In the genomic region with DNA sequence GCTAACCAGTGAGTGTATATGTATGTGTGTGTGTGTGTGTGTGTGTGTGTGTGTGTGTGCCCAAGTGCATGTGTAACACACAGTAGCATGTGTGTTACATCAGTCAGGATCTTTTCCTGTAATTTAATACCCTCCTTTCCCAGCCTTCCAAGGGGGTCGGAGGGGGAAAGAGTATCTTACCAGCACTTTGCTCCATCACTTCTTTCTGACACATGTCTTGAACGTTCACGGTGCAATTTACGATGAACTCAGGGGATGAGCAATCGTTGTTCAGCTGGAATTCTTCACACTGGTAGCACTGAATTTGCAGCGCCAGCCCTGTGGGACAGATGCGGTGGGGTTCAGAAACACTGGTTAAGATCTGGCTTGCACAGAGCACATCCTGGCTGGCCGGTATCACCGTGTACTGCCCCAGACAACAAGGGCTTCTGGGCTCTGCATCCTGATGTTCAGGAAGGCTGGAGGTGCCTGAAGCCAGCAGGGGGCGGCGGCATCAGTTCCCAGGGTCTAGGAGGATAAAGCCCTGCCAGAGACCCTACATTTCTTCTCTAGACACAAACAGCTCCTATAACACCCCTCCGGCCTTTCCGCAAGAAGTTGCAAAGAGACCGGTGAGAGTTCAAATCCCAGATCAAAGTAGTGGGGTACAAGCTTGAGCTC, we compare ENCODE assay signal across 8 mouse cellular contexts. TPM values are rescaled to one million over a fixed set of nuclear protein-coding genes. Genes with fewer than 3 reads are reported as not detected.
DNase-seq lines count a peak whose midpoint lies in the region; ATAC-seq lines count a peak whose summit lies in the region.

No protein-coding gene starts in this region.

- peak overlapping the region; percentile 52 for H3K4me3 ChIP-seq in forebrain, embryonic 14.5 days (ENCODE audit: low read depth, low read length)
- peak overlapping the region; percentile 55; the same call in 1 of the 2 replicates for H3K4me3 ChIP-seq in intestine, embryonic 16.5 days (ENCODE audit: low read length)
- H3K4me3 ChIP-seq in midbrain, embryonic 12.5 days, result peak overlapping the region; percentile 57

- no peak overlapping the region for H3K27ac ChIP-seq in forebrain, embryonic 14.5 days (ENCODE audit: low read depth, low read length)
- no peak overlapping the region for H3K27ac ChIP-seq in intestine, embryonic 16.5 days (ENCODE audit: low read length)
- no peak overlapping the region for H3K27ac ChIP-seq in midbrain, embryonic 12.5 days (replicated peaks)

- peak; percentile 25 for DNase-seq in layer of hippocampus, adult 11-12 months (ENCODE audit: low spot score)
- DNase-seq in layer of hippocampus, adult 9-10 months (ENCODE audit: low spot score), result no peak
- peak; percentile 24 for DNase-seq in brain, adult 2 months (ENCODE audit: low read depth, low spot score)
- peak; percentile 60 for DNase-seq in forebrain, embryonic 14.5 days (ENCODE audit: low spot score)
- DNase-seq in cerebellum, adult 11 months, result no peak
- no peak for DNase-seq in spleen, postnatal 10 days (ENCODE audit: low spot score in 2 of 2)

- no peaks in the 10 kb centered on the region for H3K36me3 ChIP-seq in forebrain, embryonic 14.5 days (ENCODE audit: control insufficient read depth, insufficient read depth, low read length)
- no peaks in the 10 kb centered on the region for H3K36me3 ChIP-seq in intestine, embryonic 16.5 days (ENCODE audit: control insufficient read depth, insufficient read depth, low read length)
- no peaks in the 10 kb centered on the region for H3K36me3 ChIP-seq in midbrain, embryonic 12.5 days

- H3K27me3 ChIP-seq in forebrain, embryonic 14.5 days (replicated peaks; ENCODE audit: control insufficient read depth, insufficient read depth, low read length), result peaks cover 10% of the 10 kb centered on the region; the same call in 1 of the 2 replicates
- H3K27me3 ChIP-seq in intestine, embryonic 16.5 days (replicated peaks; ENCODE audit: control insufficient read depth, insufficient read depth, low read length), result peaks cover 31% of the 10 kb centered on the region
- peaks cover 38% of the 10 kb centered on the region for H3K27me3 ChIP-seq in midbrain, embryonic 12.5 days

- H3K4me1 ChIP-seq in forebrain, embryonic 14.5 days (ENCODE audit: control insufficient read depth, insufficient read depth, low read length), result peaks cover 21% of the 10 kb centered on the region
- H3K4me1 ChIP-seq in intestine, embryonic 16.5 days (ENCODE audit: control insufficient read depth, insufficient read depth, low read length), result peaks cover 13% of the 10 kb centered on the region
- peaks cover 31% of the 10 kb centered on the region for H3K4me1 ChIP-seq in midbrain, embryonic 12.5 days

- ATAC-seq in forebrain, embryonic 14.5 days, result peak; percentile 45
- ATAC-seq in intestine, embryonic 16.5 days, result no peak
- peak; percentile 42; the same call in 1 of the 2 replicates for ATAC-seq in midbrain, embryonic 12.5 days (ENCODE audit: low FRiP score, low read depth)

- no peaks in the 10 kb centered on the region for H3K9me3 ChIP-seq in forebrain, embryonic 14.5 days (replicated peaks; ENCODE audit: control insufficient read depth, low read length)
- H3K9me3 ChIP-seq in intestine, embryonic 16.5 days (ENCODE audit: control insufficient read depth, low read length), result no peaks in the 10 kb centered on the region
- H3K9me3 ChIP-seq in midbrain, embryonic 12.5 days, result no peaks in the 10 kb centered on the region

- H3K4me2 ChIP-seq in forebrain, embryonic 14.5 days (ENCODE audit: low read length), result peak overlapping the region; percentile 99
- H3K4me2 ChIP-seq in intestine, embryonic 16.5 days (ENCODE audit: low read depth, low read length), result peak overlapping the region; percentile 97
- peak overlapping the region; percentile 99 for H3K4me2 ChIP-seq in midbrain, embryonic 12.5 days (replicated peaks)

- H3K9ac ChIP-seq in forebrain, embryonic 14.5 days (ENCODE audit: low read length), result peak overlapping the region; percentile 65; the same call in 1 of the 2 replicates
- no peak overlapping the region for H3K9ac ChIP-seq in intestine, embryonic 16.5 days (ENCODE audit: low read depth, low read length)
- H3K9ac ChIP-seq in midbrain, embryonic 12.5 days (replicated peaks), result no peak overlapping the region

- WGBS in forebrain, embryonic 14.5 days, result 9% methylated on average over 14 of the region's 14 CpGs
- 8% methylated on average over 14 of the region's 14 CpGs for WGBS in intestine, embryonic 16.5 days
- WGBS in midbrain, embryonic 12.5 days, result 17% methylated on average over 14 of the region's 14 CpGs

RNA-seq across cellular contexts. Expression of gene Lypd1, which starts 2.6 kb away (rescaled TPM):
- polyA plus RNA-seq in forebrain, embryonic 14.5 days (2014; fragmentation: Nextera tagmentation; extraction: Ambion mirVana), result 21.9 and 27.8 TPM in 2 replicates
- polyA plus RNA-seq in intestine, embryonic 16.5 days (2015; fragmentation: Nextera tagmentation; extraction: Ambion mirVana), result 1.4 and 2.8 TPM in 2 replicates
- 12.9 and 14.6 TPM in 2 replicates for polyA plus RNA-seq in midbrain, embryonic 12.5 days (2016; fragmentation: Nextera tagmentation; extraction: Ambion mirVana)

Comparison
In these comparisons a context has a peak if more than half of its experiments do, and no peak if none do; other contexts are left out.
1. DNase-seq: peak in layer of hippocampus, adult 11-12 months (single experiment), brain, adult 2 months (single experiment) and forebrain, embryonic 14.5 days (single experiment); none in layer of hippocampus, adult 9-10 months (single experiment), cerebellum, adult 11 months (single experiment) and spleen, postnatal 10 days (0 of 2).
2. Peak in every context shown above with its lines, with median percentiles within 50 percentile points of each other: H3K4me2 ChIP-seq and H3K4me3 ChIP-seq.